Mouse (Mus musculus) C2C12 (cell line): ENCODE data around the gene Smyd5. TPM values are rescaled to one million over a fixed set of nuclear protein-coding genes. Genes with fewer than 3 reads are reported as not detected.

ENCODE experiments used
- H3K27me3 ChIP-seq: one replicate; pipeline ENCODE4 v1.6.1; 2011; ENCODE audit not compliant: control insufficient read depth, insufficient read depth, insufficient read length
- H3K36me3 ChIP-seq: one replicate; pipeline ENCODE4 v1.6.1; 2011; ENCODE audit not compliant: control insufficient read depth, insufficient read depth
- H3K4me3 ChIP-seq: one replicate; pipeline ENCODE4 v1.5.1; 2011; ENCODE audit warnings: mild to moderate bottlenecking, control low read depth; ENCODE audit not compliant: poor library complexity, insufficient read depth, severe bottlenecking
- H3K79me2 ChIP-seq: one replicate; pipeline ENCODE4 v1.6.1; 2011; ENCODE audit not compliant: control insufficient read depth, insufficient read depth
- H3K79me3 ChIP-seq: one replicate; pipeline ENCODE4 v1.6.1; 2011; ENCODE audit warnings: low read depth, control low read depth
- H3ac ChIP-seq: one replicate; pipeline ENCODE3; 2011; ENCODE audit warnings: low read depth; ENCODE audit not compliant: control insufficient read depth, insufficient read length
- CEBPB ChIP-seq: IDR thresholded peaks from one replicate; pipeline ENCODE4 v1.6.1; 2011; ENCODE audit warnings: low read depth, mild to moderate bottlenecking, control low read depth, moderate library complexity
- CTCF ChIP-seq: IDR thresholded peaks from one replicate; pipeline ENCODE4 v1.5.1; 2011; ENCODE audit not compliant: control insufficient read depth, insufficient read depth, insufficient read length
- FOSL1 ChIP-seq: IDR thresholded peaks from one replicate; pipeline ENCODE4 v1.8.0; 2011; ENCODE audit warnings: mild to moderate bottlenecking, low read length; ENCODE audit not compliant: poor library complexity, insufficient read depth, severe bottlenecking
- MAX ChIP-seq: IDR thresholded peaks from one replicate; pipeline ENCODE4 v1.6.1; 2011; ENCODE audit warnings: mild to moderate bottlenecking, control low read depth
- MYOD1 ChIP-seq: IDR thresholded peaks from one replicate; pipeline ENCODE4 v1.6.1; 2011; ENCODE audit warnings: low read depth; ENCODE audit not compliant: control insufficient read depth, insufficient read length
- MYOG ChIP-seq: IDR thresholded peaks from one replicate; pipeline ENCODE4 v1.6.1; 2011; ENCODE audit not compliant: control insufficient read depth, insufficient read length; ENCODE audit errors: extremely low read depth
- USF1 ChIP-seq: IDR thresholded peaks from one replicate; pipeline ENCODE4 v1.6.1; 2011; ENCODE audit warnings: low read depth, mild to moderate bottlenecking, control low read depth, moderate library complexity
- polyA plus RNA-seq: library from polyadenylated mRNA; unstranded; fragments of >200 nt; fragmentation: generic; extraction: Trizol; gene quantifications from one replicate; pipeline ENCODE4 v1.2.1, GENCODE M21; 2012; ENCODE audit warnings: missing spikeins

The Smyd5 gene
- polyA plus RNA-seq, 1 experiment = 67.0 TPM

DNA sequence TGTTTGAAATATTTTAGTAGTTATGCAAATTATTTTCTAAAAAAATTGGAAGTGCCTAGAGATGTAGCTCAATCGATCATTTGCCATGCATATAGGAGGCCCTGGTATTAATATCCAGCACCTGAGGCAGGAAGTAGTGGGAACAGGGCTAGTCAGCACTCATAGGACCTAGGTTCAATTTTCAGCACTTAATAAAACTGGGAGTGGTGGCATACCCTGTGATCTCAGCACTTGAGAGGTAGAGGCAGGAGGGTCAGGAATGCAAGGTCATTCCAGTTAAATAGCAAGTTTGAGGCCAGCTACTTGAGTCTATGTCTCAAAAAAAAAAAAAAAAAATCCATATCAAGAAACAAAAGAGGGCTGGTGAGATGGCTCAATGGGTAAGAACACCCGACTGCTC, 12.6 kb upstream of the Smyd5 start:
- Histone ChIP-seq H3ac (no peak overlapping the region), H3K4me3 (no peak overlapping the region), H3K27me3 (peaks cover 53% of the 10 kb centered on the region), H3K36me3 (no peaks in the 10 kb centered on the region), H3K79me3 (no peaks in the 10 kb centered on the region), H3K79me2 (no peaks in the 10 kb centered on the region)
- TF ChIP-seq MYOG (no peak), USF1 (no peak), MAX (no peak), FOSL1 (no peak), CEBPB (no peak), CTCF (no peak), MYOD1 (no peak)

DNA sequence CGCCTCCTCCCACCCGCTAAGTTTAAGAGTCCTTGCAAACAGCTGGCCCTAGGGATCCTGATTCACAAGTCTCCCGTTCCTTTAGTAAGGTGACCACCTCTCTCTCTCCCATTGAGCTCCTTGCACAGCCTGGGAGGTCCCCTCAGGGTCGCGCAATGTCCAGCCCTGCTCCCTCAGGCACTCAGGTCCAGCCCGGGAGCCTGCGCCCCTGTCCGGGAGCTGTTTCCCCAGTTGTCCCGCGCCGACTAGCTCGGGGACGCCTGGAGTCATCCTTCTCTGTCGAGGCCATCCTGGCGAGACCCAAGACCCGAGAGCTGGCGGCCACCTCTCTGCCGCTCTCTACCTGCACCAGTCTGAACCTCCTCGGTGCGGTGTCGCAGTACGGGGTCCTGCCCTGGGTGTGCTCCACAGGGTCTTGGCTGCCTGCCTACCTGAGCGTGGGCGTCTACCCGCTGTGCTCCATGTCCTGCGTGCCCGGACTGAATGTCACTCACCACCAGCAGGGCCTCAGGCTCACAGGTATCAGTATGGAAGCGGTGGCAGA, 7.9 kb upstream of the Smyd5 start, which contains the start of gene Noto:
TSS of gene Noto (plus strand) at position 51 of the 544 bp plus-strand sequence.
- H3K36me3 ChIP-seq = no peaks in the 10 kb centered on the region
- TF ChIP-seq MYOD1 (no peak), MAX (no peak), USF1 (no peak), MYOG (no peak), CEBPB (no peak), CTCF (no peak), FOSL1 (no peak)
- no peak within 1 kb of the TSS for H3ac ChIP-seq
- no peak within 1 kb of the TSS for H3K4me3 ChIP-seq
- H3K79me3 ChIP-seq = no peaks in the 10 kb centered on the region
- H3K79me2 ChIP-seq = no peaks in the 10 kb centered on the region
- H3K27me3 ChIP-seq = peaks cover 48% of the 10 kb centered on the region

DNA sequence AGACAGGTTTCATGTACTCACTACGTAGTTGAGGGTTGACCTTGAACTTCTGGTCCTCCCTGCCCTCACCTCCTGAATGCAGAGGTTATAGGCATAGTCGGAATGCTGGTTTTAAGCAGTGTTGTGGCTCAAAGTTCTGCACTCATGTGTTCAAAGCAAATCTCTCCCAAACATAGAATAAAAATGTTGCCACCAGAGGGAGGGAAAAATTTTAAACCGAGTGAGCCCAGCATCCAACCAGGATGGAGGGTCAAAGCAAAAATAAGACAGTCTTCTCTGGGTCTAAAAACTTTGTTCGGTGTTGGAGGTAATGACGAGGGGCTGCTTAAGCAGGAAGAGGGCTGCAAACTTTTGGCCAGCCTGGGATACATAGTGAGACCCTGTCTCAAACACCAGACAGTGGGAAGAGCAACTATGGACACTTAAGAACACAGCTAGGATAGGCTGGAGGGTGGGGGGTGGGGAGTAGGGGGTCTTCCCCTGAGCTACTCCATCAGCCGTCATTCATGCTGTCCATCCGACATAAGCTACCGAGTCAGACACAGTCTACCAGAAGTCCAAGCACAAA, 431 bp upstream of the Smyd5 start:
- Histone ChIP-seq H3K4me3 (peak overlapping the region; percentile 78), H3K79me2 (peaks cover 47% of the 10 kb centered on the region), H3K79me3 (peaks cover 39% of the 10 kb centered on the region), H3K36me3 (no peaks in the 10 kb centered on the region), H3K27me3 (peaks cover 11% of the 10 kb centered on the region), H3ac (no peak overlapping the region)
- TF ChIP-seq MAX = no peak
- TF ChIP-seq USF1 = no peak
- TF ChIP-seq CEBPB = no peak
- TF ChIP-seq CTCF = no peak
- no peak for TF ChIP-seq MYOD1
- no peak for TF ChIP-seq MYOG
- no peak for TF ChIP-seq FOSL1

DNA sequence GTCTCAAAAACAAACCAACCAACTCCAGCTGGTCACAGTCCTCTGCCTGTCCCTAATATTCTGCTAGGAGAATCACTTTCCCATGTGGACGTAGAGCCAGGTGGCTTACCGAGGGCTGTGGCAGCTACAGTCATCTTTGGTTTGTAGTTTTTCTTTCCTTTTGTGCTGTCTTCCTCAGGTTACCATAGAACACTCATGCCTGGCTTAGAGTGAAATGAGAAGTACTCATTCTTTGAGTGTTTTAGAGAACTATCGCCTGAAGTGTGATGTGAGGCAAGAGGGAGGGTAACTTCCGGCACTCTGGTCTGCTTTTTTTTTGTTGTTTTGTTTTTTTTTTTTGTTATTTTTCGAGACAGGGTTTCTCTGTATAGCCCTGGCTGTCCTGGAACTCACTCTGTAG, 2.1 kb downstream of the Smyd5 start:
- no peak for TF ChIP-seq USF1
- no peak for TF ChIP-seq FOSL1
- TF ChIP-seq CEBPB = no peak
- no peak for TF ChIP-seq MAX
- TF ChIP-seq CTCF = no peak
- no peak for TF ChIP-seq MYOD1
- TF ChIP-seq MYOG = no peak
- H3K36me3 ChIP-seq = peaks cover 12% of the 10 kb centered on the region
- no peak overlapping the region for H3K4me3 ChIP-seq

DNA sequence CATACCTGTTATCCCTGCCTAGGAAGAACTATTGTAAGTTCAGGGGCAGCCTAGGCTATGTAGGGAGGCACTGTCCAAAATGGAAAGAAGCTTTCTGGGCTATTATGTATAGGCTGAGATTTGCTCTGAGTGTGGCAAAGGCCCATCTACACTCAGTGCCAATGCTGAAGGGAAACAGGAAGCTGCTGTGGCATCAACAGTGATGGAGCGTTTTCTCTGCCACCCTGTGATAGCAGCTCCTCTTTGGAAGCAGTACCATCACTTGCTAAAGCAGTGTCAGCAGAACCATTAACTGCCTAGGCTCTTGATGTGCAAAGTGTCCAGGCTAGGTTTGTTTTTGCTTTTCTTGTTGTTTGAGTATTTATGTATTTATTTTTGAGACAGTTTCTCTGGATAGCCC, 4.4 kb downstream of the Smyd5 start:
- Histone ChIP-seq H3K27me3 (no peaks in the 10 kb centered on the region), H3ac (no peak overlapping the region), H3K4me3 (no peak overlapping the region), H3K79me3 (peaks cover 53% of the 10 kb centered on the region), H3K79me2 (peaks cover 73% of the 10 kb centered on the region), H3K36me3 (peaks cover 32% of the 10 kb centered on the region)
- TF ChIP-seq FOSL1 = no peak
- no peak for TF ChIP-seq MAX
- no peak for TF ChIP-seq MYOG
- no peak for TF ChIP-seq CTCF
- no peak for TF ChIP-seq MYOD1
- TF ChIP-seq CEBPB = no peak
- TF ChIP-seq USF1 = no peak

More for the DNA sequence above, 2.1 kb downstream of the Smyd5 start:
- Histone ChIP-seq H3ac (no peak overlapping the region), H3K27me3 (no peaks in the 10 kb centered on the region), H3K79me3 (peaks cover 52% of the 10 kb centered on the region), H3K79me2 (peaks cover 72% of the 10 kb centered on the region)

DNA sequence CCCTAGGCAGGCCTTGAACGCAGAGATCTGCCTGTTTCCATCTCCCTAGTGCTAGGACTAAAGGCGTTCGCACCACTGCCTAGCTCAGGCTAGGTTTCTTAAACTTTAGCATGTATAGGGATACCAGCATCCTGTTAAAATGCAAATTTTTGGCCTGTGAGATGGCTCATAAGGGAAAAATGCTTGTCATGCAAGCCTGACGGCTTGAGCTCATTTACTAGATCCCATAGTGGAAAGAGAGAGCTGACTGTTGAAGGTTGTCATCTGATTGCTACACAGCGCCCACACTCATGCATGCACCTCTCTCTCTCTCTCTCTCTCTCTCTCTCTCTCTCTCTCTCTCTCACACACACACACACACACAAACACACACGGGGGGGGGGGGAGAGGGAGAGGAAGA, 4.8 kb downstream of the Smyd5 start:
- H3K79me3 ChIP-seq = peaks cover 53% of the 10 kb centered on the region
- no peaks in the 10 kb centered on the region for H3K27me3 ChIP-seq
- H3K4me3 ChIP-seq = no peak overlapping the region
- TF ChIP-seq CTCF (no peak), CEBPB (no peak), USF1 (no peak), MYOG (no peak), MYOD1 (no peak), MAX (no peak), FOSL1 (no peak)
- peaks cover 73% of the 10 kb centered on the region for H3K79me2 ChIP-seq
- peaks cover 37% of the 10 kb centered on the region for H3K36me3 ChIP-seq
- H3ac ChIP-seq = no peak overlapping the region
